18 mouse cellular contexts compared by ENCODE assay signal in the genomic region with DNA sequence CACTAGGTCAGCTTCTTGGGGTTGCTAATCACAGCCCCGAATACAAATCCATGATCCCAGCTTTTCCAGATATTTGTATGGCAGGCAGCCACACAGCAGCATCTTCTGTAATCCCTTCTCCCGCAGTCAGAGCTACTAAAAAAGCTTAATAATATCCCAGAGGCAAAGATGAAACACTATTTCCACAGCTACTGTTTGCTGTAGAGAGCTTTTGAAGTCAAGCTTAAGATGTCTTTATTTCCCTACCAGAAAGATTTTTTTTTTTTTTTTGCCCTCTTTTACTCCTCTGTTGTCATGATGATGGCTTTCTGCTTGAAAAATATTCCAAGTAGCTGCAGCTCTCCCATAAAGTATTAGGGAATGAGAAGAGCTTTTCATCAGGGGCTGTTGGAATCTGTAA.
DNase-seq lines count a peak whose midpoint lies in the region; ATAC-seq and TF ChIP-seq lines count a peak whose summit lies in the region.
"Had no signal": no experiment of that assay in that cellular context is flagged by ENCODE, and none has a peak within 500 bp of the region (broad histone marks: within the 10 kb centered on the region; RNA-seq: fewer than 3 reads in every experiment).

No protein-coding gene starts in this region.

- 66% methylated on average over 2 of the region's 2 CpGs for WGBS in hindbrain, embryonic 10.5 days
- WGBS in hindbrain, embryonic 11.5 days = 69% methylated on average over 2 of the region's 2 CpGs
- 17% methylated on average over 2 of the region's 2 CpGs for WGBS in forebrain, embryonic 13.5 days
- 33% methylated on average over 2 of the region's 2 CpGs for WGBS in midbrain, embryonic 10.5 days
- WGBS in thymus, adult 2 months = 80% methylated on average over 2 of the region's 2 CpGs
- 76% methylated on average over 2 of the region's 2 CpGs for WGBS in embryonic facial prominence, embryonic 10.5 days

- TF ChIP-seq POLR2A in thymus, adult 2 months (IDR thresholded peaks at IDR 0.05; ENCODE audit: control insufficient read depth, extremely low read depth, insufficient read depth, low read length, poor library complexity) = no peak

- H3K4me3 ChIP-seq in hindbrain, embryonic 10.5 days = no peak overlapping the region
- no peak overlapping the region for H3K4me3 ChIP-seq in hindbrain, embryonic 11.5 days (ENCODE audit: low read depth, low read length)
- no peak overlapping the region for H3K4me3 ChIP-seq in forebrain, embryonic 13.5 days
- no peak overlapping the region; the same call in 1 of the 2 replicates for H3K4me3 ChIP-seq in midbrain, embryonic 10.5 days
- H3K4me3 ChIP-seq in thymus, adult 2 months (ENCODE audit: control insufficient read depth, insufficient read depth, low read length) = no peak overlapping the region
- no peak overlapping the region for H3K4me3 ChIP-seq in embryonic facial prominence, embryonic 10.5 days
- H3K4me3 ChIP-seq: heart, embryonic 12.5 days; intestine, embryonic 15.5 days; left cerebral cortex, adult 2 months; liver, embryonic 13.5 days; lung, embryonic 15.5 days; stomach, embryonic 15.5 days had no signal

- DNase-seq in hindbrain, embryonic 10.5 days (ENCODE audit: low spot score) = no peak
- no peak for DNase-seq in hindbrain, embryonic 11.5 days (ENCODE audit: low spot score)
- peak; percentile 13 for DNase-seq in midbrain, embryonic 10.5 days (ENCODE audit: low spot score)
- peak; percentile 3 for DNase-seq in retina, embryonic 14.5 days (ENCODE audit: low spot score)
- DNase-seq in MN1 (ENCODE audit: low spot score) = no peak
- no peak for DNase-seq in thymus, adult 2 months
- no peak for DNase-seq in embryonic facial prominence, embryonic 10.5 days (ENCODE audit: low spot score)
- DNase-seq: adrenal gland, adult 2 months; cerebellum, adult 11-12 months; kidney, postnatal 10 days; liver, embryonic 13.5 days; spleen, adult 18-20 months had no signal

- H3K9me3 ChIP-seq in hindbrain, embryonic 10.5 days = no peaks in the 10 kb centered on the region
- no peaks in the 10 kb centered on the region for H3K9me3 ChIP-seq in hindbrain, embryonic 11.5 days (ENCODE audit: control insufficient read depth, low read length)
- H3K9me3 ChIP-seq in forebrain, embryonic 13.5 days (replicated peaks) = no peaks in the 10 kb centered on the region
- no peaks in the 10 kb centered on the region for H3K9me3 ChIP-seq in midbrain, embryonic 10.5 days (replicated peaks)
- no peaks in the 10 kb centered on the region for H3K9me3 ChIP-seq in embryonic facial prominence, embryonic 10.5 days
- H3K9me3 ChIP-seq: heart, embryonic 12.5 days; intestine, embryonic 15.5 days; liver, embryonic 13.5 days; lung, embryonic 15.5 days; stomach, embryonic 15.5 days had no signal

- H3K36me3 ChIP-seq in hindbrain, embryonic 10.5 days = no peaks in the 10 kb centered on the region
- no peaks in the 10 kb centered on the region for H3K36me3 ChIP-seq in hindbrain, embryonic 11.5 days (ENCODE audit: control insufficient read depth, insufficient read depth, low read length)
- no peaks in the 10 kb centered on the region for H3K36me3 ChIP-seq in forebrain, embryonic 13.5 days (ENCODE audit: poor library complexity, severe bottlenecking)
- no peaks in the 10 kb centered on the region for H3K36me3 ChIP-seq in midbrain, embryonic 10.5 days
- H3K36me3 ChIP-seq in thymus, adult 2 months (ENCODE audit: control insufficient read depth, insufficient read depth, low read length) = no peaks in the 10 kb centered on the region
- no peaks in the 10 kb centered on the region for H3K36me3 ChIP-seq in embryonic facial prominence, embryonic 10.5 days (replicated peaks)
- H3K36me3 ChIP-seq: heart, embryonic 12.5 days; intestine, embryonic 15.5 days; liver, embryonic 13.5 days; lung, embryonic 15.5 days; stomach, embryonic 15.5 days had no signal

- no peaks in the 10 kb centered on the region for H3K27me3 ChIP-seq in hindbrain, embryonic 10.5 days (ENCODE audit: insufficient read depth, poor library complexity, severe bottlenecking)
- no peaks in the 10 kb centered on the region for H3K27me3 ChIP-seq in hindbrain, embryonic 11.5 days (ENCODE audit: control insufficient read depth, insufficient read depth, low read length)
- no peaks in the 10 kb centered on the region for H3K27me3 ChIP-seq in forebrain, embryonic 13.5 days
- no peaks in the 10 kb centered on the region for H3K27me3 ChIP-seq in midbrain, embryonic 10.5 days (ENCODE audit: low read depth, poor library complexity, severe bottlenecking)
- no peaks in the 10 kb centered on the region for H3K27me3 ChIP-seq in thymus, adult 2 months (ENCODE audit: control insufficient read depth, insufficient read depth, low read length)
- no peaks in the 10 kb centered on the region for H3K27me3 ChIP-seq in embryonic facial prominence, embryonic 10.5 days (replicated peaks; ENCODE audit: low read depth, poor library complexity, severe bottlenecking)
- H3K27me3 ChIP-seq: heart, embryonic 12.5 days; intestine, embryonic 15.5 days; liver, embryonic 13.5 days; lung, embryonic 15.5 days; stomach, embryonic 15.5 days had no signal

- H3K4me2 ChIP-seq in hindbrain, embryonic 11.5 days (replicated peaks; ENCODE audit: low read depth, low read length) = no peak overlapping the region
- no peak overlapping the region; the same call in 1 of the 2 replicates for H3K4me2 ChIP-seq in forebrain, embryonic 13.5 days
- H3K4me2 ChIP-seq: heart, embryonic 12.5 days; intestine, embryonic 15.5 days; liver, embryonic 13.5 days; lung, embryonic 15.5 days; stomach, embryonic 15.5 days had no signal

- peaks cover 13% of the 10 kb centered on the region for H3K4me1 ChIP-seq in hindbrain, embryonic 10.5 days (replicated peaks)
- H3K4me1 ChIP-seq in hindbrain, embryonic 11.5 days (replicated peaks; ENCODE audit: control insufficient read depth, insufficient read depth, low read length) = no peaks in the 10 kb centered on the region
- peaks cover 11% of the 10 kb centered on the region; the same call in 1 of the 2 replicates for H3K4me1 ChIP-seq in forebrain, embryonic 13.5 days
- H3K4me1 ChIP-seq in midbrain, embryonic 10.5 days = peaks cover 26% of the 10 kb centered on the region
- no peaks in the 10 kb centered on the region for H3K4me1 ChIP-seq in thymus, adult 2 months (replicated peaks; ENCODE audit: control insufficient read depth, insufficient read depth, low read length)
- no peaks in the 10 kb centered on the region for H3K4me1 ChIP-seq in embryonic facial prominence, embryonic 10.5 days
- H3K4me1 ChIP-seq: intestine, embryonic 15.5 days; liver, embryonic 13.5 days; lung, embryonic 15.5 days; stomach, embryonic 15.5 days had no signal

- ATAC-seq in hindbrain, embryonic 11.5 days (ENCODE audit: low FRiP score) = no peak
- peak; percentile 19; the same call in 1 of the 2 replicates for ATAC-seq in forebrain, embryonic 13.5 days
- ATAC-seq: intestine, embryonic 15.5 days had no signal

- peak overlapping the region; percentile 12; the same call in 1 of the 2 replicates for H3K27ac ChIP-seq in hindbrain, embryonic 10.5 days
- no peak overlapping the region for H3K27ac ChIP-seq in hindbrain, embryonic 11.5 days (ENCODE audit: low read depth, low read length)
- no peak overlapping the region for H3K27ac ChIP-seq in forebrain, embryonic 13.5 days
- peak overlapping the region; percentile 57; the same call in 1 of the 2 replicates for H3K27ac ChIP-seq in midbrain, embryonic 10.5 days (replicated peaks)
- no peak overlapping the region for H3K27ac ChIP-seq in thymus, adult 2 months (ENCODE audit: control insufficient read depth, insufficient read depth, low read length)
- no peak overlapping the region for H3K27ac ChIP-seq in embryonic facial prominence, embryonic 10.5 days (replicated peaks)
- H3K27ac ChIP-seq: intestine, embryonic 15.5 days; left cerebral cortex, adult 2 months; liver, embryonic 13.5 days; lung, embryonic 15.5 days; stomach, embryonic 15.5 days had no signal

- no peak for TF ChIP-seq CTCF in thymus, adult 2 months (IDR thresholded peaks at IDR 0.05; ENCODE audit: borderline replicate concordance, control insufficient read depth, extremely low read depth, insufficient read depth, low read length, poor library complexity)

- H3K9ac ChIP-seq in hindbrain, embryonic 11.5 days (ENCODE audit: low read depth, low read length) = no peak overlapping the region
- H3K9ac ChIP-seq in forebrain, embryonic 13.5 days = no peak overlapping the region
- H3K9ac ChIP-seq: heart, embryonic 12.5 days; intestine, embryonic 15.5 days; liver, embryonic 13.5 days; lung, embryonic 15.5 days; stomach, embryonic 15.5 days had no signal

Comparison
In these comparisons a context has a peak if more than half of its experiments do, and no peak if none do; other contexts are left out.
1. H3K27ac ChIP-seq: peak in hindbrain, embryonic 10.5 days (single experiment) and midbrain, embryonic 10.5 days (single experiment); none in hindbrain, embryonic 11.5 days (single experiment), forebrain, embryonic 13.5 days (single experiment), thymus, adult 2 months (single experiment) and embryonic facial prominence, embryonic 10.5 days (single experiment).
2. DNase-seq: peak in midbrain, embryonic 10.5 days (single experiment) and retina, embryonic 14.5 days (single experiment); none in hindbrain, embryonic 10.5 days (single experiment), hindbrain, embryonic 11.5 days (single experiment), MN1 (single experiment), thymus, adult 2 months (single experiment) and embryonic facial prominence, embryonic 10.5 days (single experiment).